Mouse (Mus musculus) lung, adult 18-20 months (tissue): ENCODE measurements around the gene Impg1.

ENCODE experiments used
- DNase-seq, 2 experiments: peaks; one replicate each; pipeline ENCODE4 v3.0.0; 2022; ENCODE audit warnings: mixed read lengths in 2 of 2

The Impg1 gene

DNA sequence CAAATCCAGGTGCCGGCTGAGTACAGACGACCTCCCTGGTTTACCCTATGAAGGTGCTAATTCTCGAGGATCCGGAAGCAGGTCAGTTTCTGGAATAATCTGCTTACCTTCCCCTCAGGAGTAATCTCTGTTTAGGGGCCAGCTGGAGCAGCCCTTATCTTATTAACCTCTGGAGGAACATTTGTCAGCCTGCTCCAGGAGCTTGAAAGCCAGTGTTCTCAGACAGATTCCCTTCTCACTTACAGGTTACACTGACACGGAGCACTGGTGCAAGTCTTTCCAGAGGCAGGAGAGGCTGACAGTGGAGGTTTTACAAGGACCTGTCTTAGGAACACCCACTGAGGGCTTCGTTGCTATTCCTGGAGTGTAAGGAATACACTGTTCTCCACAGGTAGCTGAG lies at the start of gene Impg1:
Gene Impg1, minus strand, starts transcription at position 101 of the 400 bp plus-strand sequence.
- no peak for DNase-seq

DNA sequence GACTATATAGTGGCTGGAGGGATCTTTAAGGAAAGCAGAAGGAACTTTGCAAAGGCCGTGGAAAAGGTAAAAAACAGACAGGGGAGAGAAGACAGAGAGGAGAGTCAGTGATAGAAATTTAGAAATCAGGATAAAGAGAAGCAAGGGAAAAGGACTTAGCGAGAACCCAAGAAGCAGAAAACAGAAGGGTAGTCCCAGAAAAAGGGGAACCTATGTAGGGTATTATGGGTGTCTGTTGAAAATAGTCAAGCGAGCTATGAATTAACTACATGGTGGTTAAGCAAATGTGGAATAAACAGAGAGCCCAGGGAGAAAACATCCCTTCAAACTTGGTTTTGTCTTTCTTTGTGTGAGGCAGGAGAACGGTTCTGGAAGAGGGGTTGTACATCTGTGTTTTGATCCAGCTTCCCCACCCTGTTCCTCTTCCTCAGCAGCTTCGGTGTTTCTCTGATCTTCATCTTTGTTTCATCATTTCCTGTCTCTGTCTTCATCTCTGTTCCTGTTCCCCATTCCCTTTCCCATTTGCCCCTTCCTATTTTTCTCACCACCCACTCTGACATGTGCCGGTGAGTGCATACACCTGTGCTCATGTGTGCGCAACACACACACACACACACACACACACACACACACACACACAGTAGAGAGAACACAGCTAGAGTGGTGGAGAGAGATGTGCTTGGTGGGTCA lies 44.3 kb upstream of the Impg1 start:
- no peak for DNase-seq

DNA sequence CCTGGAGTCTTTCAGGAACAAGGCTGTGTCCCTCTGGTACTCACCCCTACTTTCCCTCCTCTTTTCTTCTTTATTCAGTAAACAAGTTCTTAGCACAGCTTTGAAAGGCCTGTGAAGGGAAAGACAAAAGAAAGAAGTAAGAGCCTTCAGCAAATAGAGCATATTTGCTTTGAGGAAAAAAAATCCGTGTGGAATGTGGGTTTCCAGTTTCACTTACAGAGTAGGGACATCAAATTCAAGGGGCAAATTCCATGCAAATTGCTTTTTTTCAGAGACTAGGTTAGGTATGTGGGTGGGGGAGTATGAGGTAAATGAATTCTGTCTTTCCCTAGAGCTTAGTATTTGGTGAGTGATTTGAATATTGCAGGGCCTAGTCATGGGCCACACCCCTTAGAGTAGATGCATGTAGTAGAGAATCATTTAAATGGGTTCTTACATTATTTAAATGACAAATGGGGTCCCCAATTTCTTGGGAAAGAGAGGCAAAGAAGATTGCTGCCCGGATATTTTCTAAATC lies 39.3 kb upstream of the Impg1 start:
- no peak for DNase-seq

GRCm38 (mm10) chr9:80491591-80491990 lies 26.3 kb upstream of the Impg1 start:
- no peak for DNase-seq

DNA sequence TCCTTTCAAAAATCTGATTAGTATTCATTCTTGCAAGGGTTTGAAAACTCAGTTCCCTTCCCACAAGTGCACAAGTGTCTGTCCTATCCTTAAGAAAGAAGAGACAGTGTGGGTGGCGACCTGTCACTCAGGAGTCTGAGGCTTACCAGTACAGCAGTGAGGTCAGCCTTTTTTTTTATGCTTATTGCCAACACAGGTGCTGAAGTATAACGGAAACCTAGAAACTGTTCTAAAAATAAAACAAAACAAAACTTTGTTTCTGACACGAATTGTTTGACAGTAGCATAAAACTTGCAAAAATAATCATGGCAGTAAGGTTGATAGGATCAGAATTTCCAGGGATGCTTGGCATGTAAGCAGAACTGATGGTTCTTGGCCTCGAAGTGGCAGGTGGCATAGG lies 4.9 kb downstream of the Impg1 start:
- no peak for DNase-seq

- no peak for DNase-seq
These were observed 14.6 kb downstream of the Impg1 start for GRCm38 (mm10) chr9:80450467-80451261.

DNA sequence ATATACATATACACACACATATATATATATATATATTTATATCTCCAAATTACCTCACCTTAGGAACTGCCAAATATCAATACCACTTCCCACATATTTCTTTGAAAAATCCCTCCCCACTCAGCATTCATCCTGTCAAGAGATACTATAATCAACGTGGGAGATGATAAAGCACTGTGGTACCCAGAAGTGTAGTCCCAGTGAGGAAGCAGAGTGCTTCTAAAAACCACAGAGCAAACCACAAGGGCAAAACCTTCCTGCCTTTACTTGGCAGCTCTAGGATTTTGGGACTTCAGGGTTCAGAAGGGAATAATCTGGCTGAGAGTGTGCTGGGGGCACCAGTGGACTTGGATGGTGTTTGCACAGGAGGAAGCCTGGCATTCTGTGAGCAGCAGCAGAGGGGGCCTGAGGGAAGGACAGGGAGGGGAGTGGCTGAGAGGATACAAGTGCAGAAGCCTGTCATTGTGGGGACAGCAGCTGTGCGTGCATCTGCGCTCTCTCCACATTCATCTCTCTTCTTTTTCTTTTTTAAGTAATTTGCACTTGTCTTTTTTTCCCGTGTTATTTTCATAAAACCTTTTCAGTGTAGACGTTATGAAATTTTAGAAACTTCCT lies 24.1 kb downstream of the Impg1 start:
- DNase-seq, result no peak

- DNase-seq, result no peak
These were observed 73.9 kb downstream of the Impg1 start for GRCm38 (mm10) chr9:80391404-80391803.

- DNase-seq, result no peak
These were observed 74.3 kb downstream of the Impg1 start for GRCm38 (mm10) chr9:80391002-80391401.

DNA sequence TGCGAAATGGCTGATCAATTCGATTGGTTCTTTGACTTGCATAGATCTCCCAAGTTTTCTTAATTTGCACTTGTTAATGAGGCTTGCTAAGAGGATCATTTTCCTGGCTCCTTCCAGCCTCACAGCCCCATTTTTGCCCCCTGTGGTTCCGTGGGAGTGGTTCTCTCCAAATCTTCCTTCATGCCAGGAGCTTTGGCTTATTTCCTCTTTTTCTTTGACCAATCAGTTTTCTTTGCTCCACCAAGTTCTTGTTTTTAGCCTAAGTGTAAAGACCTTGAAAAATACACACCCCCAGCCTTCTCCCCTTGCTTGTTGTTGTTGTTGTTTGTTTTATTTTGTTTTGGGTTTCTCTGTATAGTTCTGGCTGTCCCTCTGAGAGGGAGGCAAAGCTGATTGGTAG lies 77.4 kb downstream of the Impg1 start:
- no peak for DNase-seq

GRCm38 (mm10) chr9:80386492-80386891 lies 78.8 kb downstream of the Impg1 start:
- DNase-seq, result no peak

DNA sequence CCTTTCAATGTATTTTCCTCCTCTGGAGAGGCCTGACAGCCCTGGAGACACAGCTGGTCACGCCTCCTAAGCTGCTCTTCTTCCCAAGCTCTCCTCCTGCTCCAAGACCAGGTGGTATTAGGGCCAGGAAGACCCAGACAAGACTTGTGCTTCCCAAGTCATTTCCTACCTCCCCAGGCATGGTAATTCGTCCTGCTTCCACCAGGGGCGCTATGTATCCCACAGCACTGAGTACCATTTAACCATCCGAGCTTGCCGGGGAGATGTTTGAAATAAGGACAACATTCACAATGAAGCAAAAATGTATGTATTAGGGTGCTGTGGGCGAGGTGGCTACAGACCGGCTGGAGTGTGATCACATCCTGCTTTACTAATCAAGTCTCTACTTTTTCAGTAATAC lies 79.3 kb downstream of the Impg1 start:
- DNase-seq, result peak; percentile 3 to 10

DNA sequence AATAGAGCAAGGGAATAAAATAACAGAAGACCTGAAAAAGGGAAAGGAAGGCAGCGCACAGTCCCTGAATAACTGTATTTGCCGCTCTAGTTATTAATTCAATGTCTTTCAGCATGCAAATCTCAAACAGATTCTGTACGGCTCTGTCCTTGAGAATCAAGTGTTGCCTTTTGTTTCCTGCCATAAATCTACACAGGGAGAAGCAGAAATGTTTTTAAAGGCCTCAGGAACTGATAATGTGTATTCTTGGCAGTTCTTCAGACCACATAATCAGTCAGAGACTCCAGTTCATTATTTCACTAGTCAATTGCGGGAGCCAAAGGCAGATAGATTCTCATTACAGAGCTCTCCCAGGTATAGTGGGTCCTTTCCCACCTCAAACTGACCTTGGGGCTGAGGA lies 82.6 kb downstream of the Impg1 start:
- no peak for DNase-seq

GRCm38 (mm10) chr9:80380078-80380645 lies 85.1 kb downstream of the Impg1 start:
- no peak for DNase-seq

DNA sequence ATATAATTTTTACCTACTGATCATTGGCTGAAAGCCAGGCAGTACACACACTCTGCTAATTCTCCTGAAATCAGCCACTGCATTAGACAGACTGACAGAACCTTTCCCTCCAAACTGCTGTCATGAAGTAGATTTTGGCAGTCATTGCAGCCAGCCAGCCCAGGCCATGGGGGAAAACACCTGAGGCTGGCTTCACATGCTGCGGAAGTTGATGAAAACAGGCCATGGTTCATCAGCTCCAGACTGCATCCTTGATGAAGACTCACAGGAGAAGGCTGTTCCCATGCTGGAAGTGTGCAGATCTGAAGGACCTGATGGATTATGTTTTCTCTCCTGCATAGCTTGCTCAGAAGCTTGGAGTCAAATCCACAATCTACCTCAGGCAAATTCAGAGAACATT lies 91.2 kb downstream of the Impg1 start:
- DNase-seq, result no peak

- no peak for DNase-seq
These were observed 92.0 kb downstream of the Impg1 start for GRCm38 (mm10) chr9:80373304-80373739.

DNA sequence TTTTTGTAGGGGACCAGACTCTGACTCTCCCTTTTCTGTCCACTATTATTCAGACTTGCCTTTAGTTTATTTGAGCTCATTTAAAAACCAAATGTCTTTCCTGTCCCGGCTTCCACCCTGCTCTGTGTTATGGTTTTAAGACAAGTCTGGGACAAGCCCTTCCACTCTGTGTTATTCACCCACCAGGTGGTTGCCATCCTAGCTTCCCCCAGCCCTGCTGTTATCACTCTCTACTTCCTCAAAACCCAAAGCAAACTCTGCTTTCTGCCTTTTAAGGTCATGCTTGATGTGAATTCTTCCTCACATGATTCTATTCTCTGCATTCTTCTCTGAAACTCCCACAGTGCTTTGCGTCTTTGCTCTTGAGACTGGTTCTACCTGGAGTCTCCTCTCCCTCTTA lies 96.6 kb downstream of the Impg1 start:
- no peak for DNase-seq

DNA sequence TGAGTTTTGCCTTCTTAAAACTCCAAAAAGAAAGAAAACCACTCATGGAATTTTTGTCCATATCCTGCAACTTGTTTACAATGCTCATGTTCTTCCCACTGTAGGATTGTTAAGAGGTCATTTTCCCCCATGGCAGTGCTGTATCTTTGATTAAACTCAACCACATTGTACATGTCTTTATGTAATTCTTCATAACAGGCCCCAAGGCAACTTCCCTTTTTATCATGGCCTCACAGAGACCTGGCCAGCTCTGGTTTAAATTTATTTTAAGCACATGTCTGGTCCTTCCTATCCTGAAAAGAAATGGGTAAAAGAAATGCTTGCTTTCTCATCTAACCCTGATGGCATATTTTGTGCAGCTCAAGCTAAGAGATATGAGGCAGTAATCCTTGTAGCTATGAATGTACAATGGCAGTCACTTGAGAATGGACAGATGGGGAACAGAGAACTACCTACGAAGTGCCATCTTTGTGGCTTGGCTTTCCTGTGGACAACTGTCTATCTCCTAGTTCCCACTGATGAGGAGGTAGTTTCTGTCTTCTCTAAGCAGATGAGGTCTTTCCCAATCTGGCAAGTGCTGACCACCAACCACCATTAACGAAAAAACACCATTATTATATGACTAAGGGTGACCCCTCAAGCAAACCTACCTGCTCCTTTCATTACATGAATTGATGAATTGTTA lies 97.6 kb downstream of the Impg1 start:
- no peak for DNase-seq

DNA sequence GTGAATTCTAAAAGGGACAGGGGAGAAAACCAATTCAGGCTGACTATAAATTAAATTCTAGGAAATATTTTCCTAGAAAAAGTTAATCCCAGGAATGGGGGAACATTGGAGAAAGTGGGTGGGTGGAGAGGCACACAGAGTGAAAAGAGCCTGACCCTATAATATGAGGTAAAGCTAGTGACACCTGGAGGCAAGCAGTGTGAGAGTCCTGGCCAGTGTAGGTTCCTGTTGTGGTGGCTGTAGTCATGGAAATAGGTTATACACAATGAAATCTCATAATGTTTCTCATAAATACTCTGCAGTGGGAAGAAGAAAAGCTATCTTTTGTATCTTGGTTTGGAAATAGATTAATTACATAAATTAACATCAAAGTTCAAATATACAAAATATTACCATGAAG lies 105.2 kb downstream of the Impg1 start:
- DNase-seq, result no peak

- no peak for DNase-seq
These were observed 113.5 kb downstream of the Impg1 start for GRCm38 (mm10) chr9:80351678-80352331.

GRCm38 (mm10) chr9:80351295-80351677 lies 114.0 kb downstream of the Impg1 start:
- no peak for DNase-seq

DNA sequence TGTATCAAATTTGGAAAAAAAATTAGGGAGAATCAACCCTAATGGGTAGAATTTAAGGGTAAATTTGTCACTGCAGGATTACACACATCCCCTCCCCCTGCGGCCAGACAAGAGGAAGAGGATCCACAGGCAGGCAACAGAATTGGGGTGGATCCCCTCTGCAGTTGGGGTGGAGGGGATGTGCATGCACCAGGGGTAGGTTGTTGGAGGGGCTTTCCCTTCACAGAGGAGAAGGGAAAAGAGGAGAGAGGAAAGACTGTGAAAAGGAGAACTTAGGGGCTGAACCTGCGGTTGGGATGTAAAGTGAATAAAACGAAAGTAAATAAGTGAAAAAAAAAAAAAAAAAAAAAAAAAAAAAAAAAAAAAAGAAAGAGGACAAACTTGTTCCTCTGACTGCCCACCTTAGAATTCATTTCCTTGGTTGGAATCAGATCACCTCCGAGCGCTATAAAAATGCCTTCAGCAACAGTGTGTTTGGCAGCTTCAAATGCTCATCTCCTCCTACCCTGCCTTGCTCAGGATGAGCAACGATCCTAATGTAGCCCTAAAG lies 120.8 kb downstream of the Impg1 start:
- DNase-seq, result no peak
